Mouse (Mus musculus) cerebellum, postnatal 4 days (tissue): ENCODE measurements at regions not wholly inside any gene's neighbourhood (a gene's known extent, or its start where the extent isn't known, plus 50 kb on each side); places are given as distances from the start of the nearest gene placed in this dataset.

Source experiments
- DNase-seq, 2 experiments: peaks; one replicate each; pipeline ENCODE4 v3.0.0; 2022; ENCODE audit warnings: low spot score in 2 of 2, mixed read lengths in 1 of 2

- no peak for DNase-seq
Measured at GRCm38 (mm10) chr1:91611281-91611680, 70.9 kb downstream of the Asb1 start.

- DNase-seq, result no peak
Measured at GRCm38 (mm10) chr1:91611694-91612093, 71.3 kb downstream of the Asb1 start.

- DNase-seq, result no peak
Measured at GRCm38 (mm10) chr1:91612912-91613311, 72.6 kb downstream of the Asb1 start.

GRCm38 (mm10) chr1:91615396-91615795, 75.1 kb downstream of the Asb1 start:
- no peak for DNase-seq

- no peak for DNase-seq
Measured at GRCm38 (mm10) chr1:91618527-91619135, 78.3 kb downstream of the Asb1 start.

GRCm38 (mm10) chr1:91621141-91621540, 80.8 kb downstream of the Asb1 start:
- DNase-seq, result no peak

- no peak for DNase-seq
Measured at GRCm38 (mm10) chr1:91622874-91623273, 82.5 kb downstream of the Asb1 start.

- DNase-seq, result no peak
Measured at GRCm38 (mm10) chr1:91624028-91624427, 83.7 kb downstream of the Asb1 start.

- DNase-seq, result no peak
Measured at GRCm38 (mm10) chr1:91624531-91625300, 84.4 kb downstream of the Asb1 start.

GRCm38 (mm10) chr1:91626090-91626489, 85.7 kb downstream of the Asb1 start:
- no peak for DNase-seq

GRCm38 (mm10) chr1:91630206-91630605, 89.9 kb downstream of the Asb1 start:
- DNase-seq, result no peak

- no peak for DNase-seq
Measured at GRCm38 (mm10) chr1:91630871-91631410, 90.6 kb downstream of the Asb1 start.

GRCm38 (mm10) chr1:91632906-91633493, 92.7 kb downstream of the Asb1 start:
- no peak for DNase-seq

GRCm38 (mm10) chr1:91636571-91636970, 96.2 kb downstream of the Asb1 start:
- no peak for DNase-seq

GRCm38 (mm10) chr1:91640551-91640950, 100.2 kb downstream of the Asb1 start:
- no peak for DNase-seq

GRCm38 (mm10) chr1:91658991-91659441, 118.7 kb downstream of the Asb1 start:
- no peak for DNase-seq

GRCm38 (mm10) chr1:91659486-91659885, 119.1 kb downstream of the Asb1 start:
- DNase-seq, result no peak

- no peak for DNase-seq
Measured at GRCm38 (mm10) chr1:91663289-91663688, 122.9 kb downstream of the Asb1 start.

GRCm38 (mm10) chr1:91664622-91665021, 124.3 kb downstream of the Asb1 start:
- DNase-seq, result no peak

GRCm38 (mm10) chr1:91668530-91668929, 128.2 kb downstream of the Asb1 start:
- DNase-seq, result no peak

- no peak for DNase-seq
Measured at GRCm38 (mm10) chr1:91670980-91671379, 130.3 kb upstream of the Twist2 start.

GRCm38 (mm10) chr1:91674082-91674655, 127.1 kb upstream of the Twist2 start:
- no peak for DNase-seq
